Mouse (Mus musculus): ENCODE data around the gene Gm29609.

The Gm29609 gene

GRCm38 (mm10) chr5:31198170-31198569 lies 18.5 kb upstream of the Gm29609 start:
- no peak for DNase-seq (ENCODE audit: low read depth, low spot score)

- no peak for DNase-seq (ENCODE audit: low read depth, low spot score)
These were observed 17.4 kb upstream of the Gm29609 start for GRCm38 (mm10) chr5:31197072-31197471.

GRCm38 (mm10) chr5:31196207-31196606 lies 16.5 kb upstream of the Gm29609 start:
- DNase-seq (ENCODE audit: low read depth, low spot score) = no peak

- DNase-seq (ENCODE audit: low read depth, low spot score) = no peak
These were observed 16.0 kb upstream of the Gm29609 start for GRCm38 (mm10) chr5:31195671-31196070.

- DNase-seq (ENCODE audit: low read depth, low spot score) = no peak
These were observed 15.1 kb upstream of the Gm29609 start for GRCm38 (mm10) chr5:31194486-31195485.

- DNase-seq (ENCODE audit: low read depth, low spot score) = peak; percentile 21
These were observed 14.0 kb upstream of the Gm29609 start for GRCm38 (mm10) chr5:31193631-31194281.

GRCm38 (mm10) chr5:31192939-31193630 lies 13.4 kb upstream of the Gm29609 start, which contains the start of the genes Snx17 and Eif2b4:
Gene Snx17 (plus strand): TSS chr5:31193227.
Gene Eif2b4 (minus strand): TSS chr5:31193430.
- DNase-seq (ENCODE audit: low read depth, low spot score) = peak; percentile 99

- DNase-seq (ENCODE audit: low read depth, low spot score) = no peak
These were observed 12.6 kb upstream of the Gm29609 start for GRCm38 (mm10) chr5:31192045-31192938.

- no peak for DNase-seq (ENCODE audit: low read depth, low spot score)
These were observed 10.5 kb upstream of the Gm29609 start for GRCm38 (mm10) chr5:31190201-31190600.

GRCm38 (mm10) chr5:31188223-31188840 lies 8.6 kb upstream of the Gm29609 start:
- peak; percentile 62 for DNase-seq (ENCODE audit: low read depth, low spot score)

GRCm38 (mm10) chr5:31183678-31184077 lies 4.0 kb upstream of the Gm29609 start:
- DNase-seq (ENCODE audit: low read depth, low spot score) = no peak

- no peak for DNase-seq (ENCODE audit: low read depth, low spot score)
These were observed 1.6 kb upstream of the Gm29609 start for GRCm38 (mm10) chr5:31181183-31181770.

- DNase-seq (ENCODE audit: low read depth, low spot score) = no peak
These were observed 378 bp downstream of the Gm29609 start for GRCm38 (mm10) chr5:31179301-31179765.

GRCm38 (mm10) chr5:31168630-31169029 lies 11.1 kb downstream of the Gm29609 start:
- DNase-seq (ENCODE audit: low read depth, low spot score) = no peak

GRCm38 (mm10) chr5:31164878-31165277 lies 14.8 kb downstream of the Gm29609 start:
- no peak for DNase-seq (ENCODE audit: low read depth, low spot score)

GRCm38 (mm10) chr5:31162462-31162861 lies 17.2 kb downstream of the Gm29609 start:
- no peak for DNase-seq (ENCODE audit: low read depth, low spot score)

- DNase-seq (ENCODE audit: low read depth, low spot score) = peak; percentile 82
These were observed 25.6 kb downstream of the Gm29609 start, which contains the start of gene Mpv17 for GRCm38 (mm10) chr5:31154152-31154553. Gene Mpv17 (minus strand): TSS chr5:31154251.

- no peak for DNase-seq (ENCODE audit: low read depth, low spot score)
These were observed 26.1 kb downstream of the Gm29609 start for GRCm38 (mm10) chr5:31153516-31154151.

- peak; percentile 9 for DNase-seq (ENCODE audit: low read depth, low spot score)
These were observed 28.0 kb downstream of the Gm29609 start for GRCm38 (mm10) chr5:31151746-31152145.
